Mouse (Mus musculus) liver, postnatal 0 days (tissue): Measurements from ENCODE around the gene Ptpro. TPM values are rescaled to one million over a fixed set of nuclear protein-coding genes. Genes with fewer than 3 reads are reported as not detected.

ENCODE experiments used
- ATAC-seq: fragments of 200-750 bp; cut with Nextera tagmentation; 2 replicates; pipeline ENCODE4 v1.8.0; 2017; ENCODE audit warnings: mild to moderate bottlenecking, moderate library complexity
- DNase-seq: peaks from one replicate; pipeline ENCODE4 v3.0.0-alpha.2; 2016
- H3K27ac ChIP-seq: fragments of 300-500 bp; sonication (generic); 2 replicates; pipeline ENCODE4 v1.5.1; 2014; ENCODE audit warnings: antibody characterized with exemption, moderate library complexity, mild to moderate bottlenecking, low read depth
- H3K27me3 ChIP-seq: fragments of 300-500 bp; sonication (generic); 2 replicates; pipeline ENCODE4 v1.6.1; 2014; ENCODE audit warnings: low read length, control low read depth, mixed read lengths; ENCODE audit not compliant: insufficient read depth
- H3K36me3 ChIP-seq: fragments of 300-500 bp; sonication (generic); replicated peaks from 2 replicates; pipeline ENCODE4 v1.6.1; 2014; ENCODE audit warnings: mild to moderate bottlenecking, control low read depth, low read length, moderate library complexity, mixed read lengths; ENCODE audit not compliant: insufficient read depth
- H3K4me1 ChIP-seq: fragments of 300-500 bp; sonication (generic); 2 replicates; pipeline ENCODE4 v1.6.1; 2014; ENCODE audit warnings: antibody characterized with exemption, mild to moderate bottlenecking, control low read depth; ENCODE audit not compliant: insufficient read depth
- H3K4me2 ChIP-seq: fragments of 300-500 bp; sonication (generic); 2 replicates; pipeline ENCODE4 v1.6.1; 2014; ENCODE audit warnings: low read depth, mild to moderate bottlenecking, low read length, moderate library complexity, mixed read lengths
- H3K4me3 ChIP-seq: fragments of 300-500 bp; sonication (generic); 2 replicates; pipeline ENCODE4 v1.5.1; 2014; ENCODE audit warnings: low read depth, low read length
- H3K9ac ChIP-seq: fragments of 300-500 bp; sonication (generic); replicated peaks from 2 replicates; pipeline ENCODE4 v1.6.1; 2014; ENCODE audit warnings: mild to moderate bottlenecking, moderate library complexity
- H3K9me3 ChIP-seq: fragments of 300-500 bp; sonication (generic); 2 replicates; pipeline ENCODE4 v1.6.1; 2016; ENCODE audit warnings: mild to moderate bottlenecking, control low read depth, low read length, mixed read lengths
- CTCF ChIP-seq: sonication (generic); IDR thresholded peaks from 2 replicates; pipeline ENCODE4 v1.5.1; 2016; ENCODE audit warnings: antibody characterized with exemption, low read depth
- EP300 ChIP-seq: IDR thresholded peaks from 2 replicates; pipeline ENCODE4 v1.6.1; 2016; ENCODE audit warnings: antibody characterized with exemption, low read depth, mild to moderate bottlenecking
- WGBS: fragments of 180-500 bp; shearing (Covaris S2); extraction: QIAGEN DNeasy Blood & Tissue Kit; methylation state at CpG from one replicate; pipeline ENCODE4 v1.1.7; 2014; ENCODE audit not compliant: insufficient replicate concordance; 5-methylcytosine and 5-hydroxymethylcytosine counted together
- polyA plus RNA-seq: library from polyadenylated mRNA; unstranded; fragments of >200 nt; fragmentation: Nextera tagmentation; extraction: Ambion mirVana; gene quantifications from 2 replicates; pipeline ENCODE4 v1.2.1, GENCODE M21; 2015

Ptpro gene
- polyA plus RNA-seq, 1 experiment from 2014 or later: 0.86 TPM

DNA sequence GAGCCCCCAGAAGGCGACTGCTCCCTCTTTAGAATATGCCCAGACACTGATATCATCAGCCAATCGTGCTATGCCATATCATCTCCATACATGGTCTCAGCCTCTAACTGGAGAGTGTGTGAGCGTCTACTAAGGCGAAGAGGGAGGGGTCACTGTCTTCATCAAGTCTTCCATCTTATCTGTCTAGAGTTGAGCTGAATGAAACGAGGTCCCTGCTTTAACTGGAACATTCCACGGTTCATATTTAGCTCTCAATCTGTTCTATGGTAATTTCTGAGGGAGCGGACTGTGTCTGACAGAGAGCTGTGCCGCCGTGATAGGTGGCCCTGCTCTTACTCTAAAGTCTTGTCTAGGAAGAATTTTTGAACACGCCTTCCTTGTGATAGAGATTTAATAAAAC lies 16.5 kb downstream of the Ptpro start:
- H3K9ac ChIP-seq: no peak overlapping the region
- H3K27me3 ChIP-seq: no peaks in the 10 kb centered on the region
- no peaks in the 10 kb centered on the region for H3K9me3 ChIP-seq
- H3K4me3 ChIP-seq: no peak overlapping the region
- no peaks in the 10 kb centered on the region for H3K36me3 ChIP-seq
- WGBS: 76% methylated on average over 10 of the region's 10 CpGs
- no peak overlapping the region for H3K27ac ChIP-seq
- no peaks in the 10 kb centered on the region for H3K4me1 ChIP-seq
- DNase-seq (no peak), ATAC-seq (no peak)
- no peak for TF ChIP-seq CTCF
- TF ChIP-seq EP300: no peak
- no peak overlapping the region for H3K4me2 ChIP-seq

DNA sequence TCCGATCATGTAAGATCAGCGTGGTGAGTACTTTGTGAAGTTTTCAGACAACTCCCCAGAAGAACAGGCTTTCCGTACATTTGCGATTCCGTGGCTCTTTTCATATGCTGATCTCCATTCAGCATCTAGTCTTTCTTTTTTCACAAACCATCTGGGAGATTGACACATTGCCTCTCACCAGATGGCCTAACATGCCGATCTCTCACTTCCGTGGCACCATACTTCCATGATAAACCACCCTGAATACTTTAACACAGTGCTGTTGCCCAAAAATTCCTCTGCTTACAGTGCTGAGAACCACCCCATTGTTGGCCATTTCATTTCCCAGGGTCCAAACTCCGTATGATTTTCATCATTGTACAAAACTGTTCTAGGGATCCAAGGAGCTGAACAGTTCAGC lies 20.4 kb downstream of the Ptpro start:
- ATAC-seq: no peak

GRCm38 (mm10) chr6:137277587-137277994 lies 25.5 kb downstream of the Ptpro start:
- Histone ChIP-seq H3K27me3 (no peaks in the 10 kb centered on the region), H3K4me3 (no peak overlapping the region), H3K4me1 (no peaks in the 10 kb centered on the region), H3K27ac (no peak overlapping the region), H3K36me3 (no peaks in the 10 kb centered on the region), H3K9me3 (no peaks in the 10 kb centered on the region), H3K4me2 (no peak overlapping the region), H3K9ac (no peak overlapping the region)
- ATAC-seq (no peak), DNase-seq (no peak)
- 72% methylated on average over 12 of the region's 12 CpGs for WGBS
- TF ChIP-seq CTCF (no peak), EP300 (no peak)

More for the DNA sequence above, 20.4 kb downstream of the Ptpro start:
- WGBS: 83% methylated on average over 8 of the region's 8 CpGs
- no peaks in the 10 kb centered on the region for H3K36me3 ChIP-seq
- no peak overlapping the region for H3K27ac ChIP-seq
- H3K4me1 ChIP-seq: no peaks in the 10 kb centered on the region
- no peaks in the 10 kb centered on the region for H3K9me3 ChIP-seq
- no peaks in the 10 kb centered on the region for H3K27me3 ChIP-seq
- no peak overlapping the region for H3K9ac ChIP-seq
- no peak overlapping the region for H3K4me3 ChIP-seq
- DNase-seq: no peak
- TF ChIP-seq EP300: no peak
- no peak for TF ChIP-seq CTCF
- no peak overlapping the region for H3K4me2 ChIP-seq

DNA sequence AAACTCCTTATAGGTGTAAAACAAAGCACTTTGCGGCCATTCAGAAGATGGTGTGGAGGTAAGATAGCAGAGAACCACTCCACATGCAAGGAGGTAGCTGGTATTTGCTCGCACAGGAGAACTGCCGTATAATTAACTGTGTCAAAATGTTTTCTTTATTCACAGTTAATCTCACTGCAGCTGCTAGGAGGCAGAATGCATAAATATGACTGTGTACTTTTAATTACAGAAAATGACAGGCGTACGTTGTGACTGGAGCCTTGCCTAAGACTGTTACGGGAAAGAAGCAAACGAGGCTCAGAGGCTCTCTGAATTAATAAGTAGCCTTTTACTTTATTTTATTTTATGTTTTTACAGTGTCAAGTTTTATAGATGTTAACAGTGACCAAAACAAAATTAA lies 27.5 kb downstream of the Ptpro start:
- no peak overlapping the region for H3K4me2 ChIP-seq
- no peak for DNase-seq
- no peak overlapping the region for H3K9ac ChIP-seq
- 83% methylated on average over 7 of the region's 7 CpGs for WGBS
- H3K9me3 ChIP-seq: no peaks in the 10 kb centered on the region
- no peak for TF ChIP-seq EP300
- H3K27ac ChIP-seq: no peak overlapping the region
- ATAC-seq: no peak
- H3K36me3 ChIP-seq: no peaks in the 10 kb centered on the region
- no peaks in the 10 kb centered on the region for H3K4me1 ChIP-seq
- H3K27me3 ChIP-seq: no peaks in the 10 kb centered on the region
- H3K4me3 ChIP-seq: no peak overlapping the region

GRCm38 (mm10) chr6:137281541-137282049 lies 29.5 kb downstream of the Ptpro start:
- TF ChIP-seq EP300: no peak
- TF ChIP-seq CTCF: no peak
- Histone ChIP-seq H3K4me3 (no peak overlapping the region), H3K36me3 (no peaks in the 10 kb centered on the region), H3K4me2 (no peak overlapping the region), H3K4me1 (no peaks in the 10 kb centered on the region), H3K27ac (no peak overlapping the region), H3K27me3 (no peaks in the 10 kb centered on the region), H3K9me3 (no peaks in the 10 kb centered on the region), H3K9ac (no peak overlapping the region)
- WGBS: 75% methylated on average over 6 of the region's 6 CpGs
- ATAC-seq (no peak), DNase-seq (no peak)

GRCm38 (mm10) chr6:137282050-137282449 lies 29.9 kb downstream of the Ptpro start:
- Histone ChIP-seq H3K27ac (no peak overlapping the region), H3K4me1 (no peaks in the 10 kb centered on the region), H3K4me2 (no peak overlapping the region), H3K9ac (no peak overlapping the region), H3K9me3 (no peaks in the 10 kb centered on the region), H3K27me3 (no peaks in the 10 kb centered on the region), H3K36me3 (no peaks in the 10 kb centered on the region), H3K4me3 (no peak overlapping the region)
- DNase-seq (no peak), ATAC-seq (no peak)
- TF ChIP-seq CTCF (no peak), EP300 (no peak)
- 69% methylated on average over 7 of the region's 7 CpGs for WGBS

DNA sequence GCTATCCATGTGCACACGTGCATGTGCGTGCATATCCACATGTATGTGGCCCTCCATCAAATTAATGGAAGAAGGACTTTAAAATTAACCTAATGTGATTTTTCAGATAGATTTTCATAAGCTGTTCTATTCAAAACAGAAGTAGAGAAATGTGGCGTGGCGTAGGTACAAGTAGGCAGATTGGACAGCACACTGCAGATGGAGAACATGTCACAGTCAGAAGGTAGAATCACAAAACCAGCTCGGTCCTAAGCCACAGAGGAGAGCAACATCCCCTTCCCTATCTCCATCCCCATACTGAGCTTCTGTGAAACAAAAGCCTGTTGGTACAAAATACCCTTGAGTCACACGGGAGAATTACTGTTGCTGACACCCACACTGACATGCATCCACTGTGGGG lies 34.3 kb downstream of the Ptpro start:
- TF ChIP-seq EP300 (no peak), CTCF (no peak)
- WGBS: 78% methylated on average over 6 of the region's 6 CpGs
- H3K4me2 ChIP-seq: no peak overlapping the region

More for the DNA sequence above, 34.3 kb downstream of the Ptpro start:
- Histone ChIP-seq H3K36me3 (no peaks in the 10 kb centered on the region), H3K4me3 (no peak overlapping the region), H3K4me1 (no peaks in the 10 kb centered on the region), H3K9ac (no peak overlapping the region), H3K27me3 (no peaks in the 10 kb centered on the region), H3K9me3 (no peaks in the 10 kb centered on the region), H3K27ac (no peak overlapping the region)
- DNase-seq (no peak), ATAC-seq (no peak)
